In the genomic region with DNA sequence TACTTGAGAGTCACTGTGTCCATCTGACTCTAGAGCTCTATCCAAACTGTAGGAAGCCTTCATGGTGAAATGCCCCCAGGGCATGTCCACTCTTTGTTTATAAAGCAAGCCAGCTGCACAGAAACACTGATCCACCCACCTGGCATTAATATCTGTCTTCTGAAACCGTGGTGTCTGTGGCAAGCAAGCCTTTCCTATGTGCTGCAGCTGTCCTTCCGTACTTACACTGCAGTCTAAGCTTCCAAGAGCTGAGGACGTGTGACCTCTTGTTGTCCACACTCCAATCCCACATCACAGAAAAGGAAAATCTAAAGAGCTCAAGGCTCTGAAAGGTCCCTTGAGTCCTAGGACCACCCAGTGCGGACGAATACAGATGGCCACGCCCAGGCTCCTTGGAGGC, we compare ENCODE assay signal across 26 mouse cellular contexts. TPM values are rescaled to one million over a fixed set of nuclear protein-coding genes. Genes with fewer than 3 reads are reported as not detected.
DNase-seq lines count a peak whose midpoint lies in the region; ATAC-seq and TF ChIP-seq lines count a peak whose summit lies in the region.
"Had no signal": no experiment of that assay in that cellular context is flagged by ENCODE, and none has a peak within 500 bp of the region (broad histone marks: within the 10 kb centered on the region; RNA-seq: fewer than 3 reads in every experiment).

No protein-coding gene starts in this region.

- 0 out of 2 replicates have a peak overlapping the region, but pooled peaks have one; percentile 6 for H3K4me2 ChIP-seq in limb, embryonic 15.5 days
- H3K4me2 ChIP-seq: embryonic facial prominence, embryonic 12.5 days; heart, embryonic 11.5 days; hindbrain, embryonic 14.5 days had no signal

- TF ChIP-seq CTCF in heart, adult 2 months (IDR thresholded peaks at IDR 0.05) = no peak

- intact Hi-C loops in heart, adult 2 months (cut with DNase I) = no loop called here

- H3K9me3 ChIP-seq in embryonic facial prominence, embryonic 10.5 days = no peaks in the 10 kb centered on the region
- H3K9me3 ChIP-seq in limb, embryonic 15.5 days = no peaks in the 10 kb centered on the region
- H3K9me3 ChIP-seq: embryonic facial prominence, embryonic 12.5 days; embryonic facial prominence, embryonic 15.5 days had no signal

- DNase-seq in heart, adult 11 months = peak; percentile 37
- DNase-seq in heart, adult 2 months = no peak
- DNase-seq in 3T3-L1 (ENCODE audit: low read depth, low spot score) = peak; percentile 25
- peak; percentile 20 for DNase-seq in embryonic facial prominence, embryonic 10.5 days (ENCODE audit: low spot score)
- no peak for DNase-seq in urinary bladder, postnatal 25 days (ENCODE audit: low spot score)
- no peak for DNase-seq in cerebellum, adult 18-20 months
- DNase-seq: adrenal gland, adult 8-10 months; adrenal gland, postnatal 25 days; cerebellum, adult 11-12 months; cerebellum, adult 9-10 months; cerebellum, postnatal 14 days; forebrain, postnatal 0 days; gastrocnemius, postnatal 25 days had no signal

- no peak overlapping the region for H3K9ac ChIP-seq in heart, adult 2 months (ENCODE audit: low read depth, low read length)
- no peak overlapping the region for H3K9ac ChIP-seq in limb, embryonic 15.5 days
- H3K9ac ChIP-seq: embryonic facial prominence, embryonic 12.5 days; embryonic facial prominence, embryonic 15.5 days; forebrain, postnatal 0 days; hindbrain, embryonic 14.5 days had no signal

- TF ChIP-seq EP300 in heart, adult 2 months (IDR thresholded peaks at IDR 0.05; ENCODE audit: insufficient read depth, low read depth, low read length) = no peak

- WGBS in heart, adult 2 months = 70% methylated on average over 6 of the region's 6 CpGs
- WGBS in embryonic facial prominence, embryonic 10.5 days = 71% methylated on average over 6 of the region's 6 CpGs
- WGBS in limb, embryonic 15.5 days = 57% methylated on average over 6 of the region's 6 CpGs

- no peak overlapping the region for H3K4me3 ChIP-seq in heart, adult 2 months
- no peak overlapping the region for H3K4me3 ChIP-seq in embryonic facial prominence, embryonic 10.5 days
- no peak overlapping the region for H3K4me3 ChIP-seq in limb, embryonic 15.5 days
- H3K4me3 ChIP-seq: embryonic facial prominence, embryonic 12.5 days; embryonic facial prominence, embryonic 15.5 days had no signal

- H3K27ac ChIP-seq in heart, adult 2 months = no peak overlapping the region
- 0 out of 2 replicates have a peak overlapping the region, but pooled peaks have one; percentile 4 for H3K27ac ChIP-seq in embryonic facial prominence, embryonic 10.5 days (replicated peaks)
- no peak overlapping the region for H3K27ac ChIP-seq in limb, embryonic 15.5 days
- H3K27ac ChIP-seq: embryonic facial prominence, embryonic 12.5 days; embryonic facial prominence, embryonic 15.5 days; hindbrain, embryonic 14.5 days; hindbrain, postnatal 0 days had no signal

- H3K4me1 ChIP-seq in heart, adult 2 months (ENCODE audit: control insufficient read depth, insufficient read depth, low read length) = no peaks in the 10 kb centered on the region; the same call in 1 of the 2 replicates
- H3K4me1 ChIP-seq in embryonic facial prominence, embryonic 10.5 days = peaks cover 44% of the 10 kb centered on the region
- H3K4me1 ChIP-seq in limb, embryonic 15.5 days = peaks cover 25% of the 10 kb centered on the region

- no peaks in the 10 kb centered on the region for H3K36me3 ChIP-seq in heart, adult 2 months (ENCODE audit: control insufficient read depth, insufficient read depth, low read length)
- H3K36me3 ChIP-seq in embryonic facial prominence, embryonic 10.5 days (replicated peaks) = no peaks in the 10 kb centered on the region
- no peaks in the 10 kb centered on the region for H3K36me3 ChIP-seq in limb, embryonic 15.5 days
- H3K36me3 ChIP-seq: embryonic facial prominence, embryonic 12.5 days; embryonic facial prominence, embryonic 15.5 days had no signal

- ATAC-seq in limb, embryonic 15.5 days (ENCODE audit: insufficient number of reproducible peaks, low FRiP score, low TSS enrichment, low read depth) = 0 out of 2 replicates have a peak, but pooled peaks have one; percentile 40
- ATAC-seq: activated CD4-positive, CD25-positive, alpha-beta regulatory T cell, adult 4 months; CD4-positive, CD25-positive, alpha-beta regulatory T cell, adult 4 months; forebrain, embryonic 14.5 days; forebrain, postnatal 0 days; hindbrain, postnatal 0 days; inflammation-experienced regulatory T-cells, adult 6 months; intestine, embryonic 16.5 days had no signal

- no peak for TF ChIP-seq POLR2A in heart, adult 2 months (IDR thresholded peaks at IDR 0.05; ENCODE audit: insufficient read depth, low read depth, low read length)

- no peaks in the 10 kb centered on the region for H3K27me3 ChIP-seq in heart, adult 2 months (ENCODE audit: control insufficient read depth, insufficient read depth, low read length)
- no peaks in the 10 kb centered on the region for H3K27me3 ChIP-seq in embryonic facial prominence, embryonic 10.5 days (replicated peaks; ENCODE audit: low read depth, poor library complexity, severe bottlenecking)
- H3K27me3 ChIP-seq in limb, embryonic 15.5 days = no peaks in the 10 kb centered on the region
- H3K27me3 ChIP-seq: embryonic facial prominence, embryonic 12.5 days; embryonic facial prominence, embryonic 15.5 days had no signal

- H3K79me2 ChIP-seq in heart, adult 2 months (replicated peaks; ENCODE audit: control insufficient read depth, insufficient read depth, low read length) = no peaks in the 10 kb centered on the region

RNA-seq across cellular contexts. Expression of a gene that starts 32.4 kb away (rescaled TPM):
- under 1 TPM in 1 of 2 experiments, not detected in 1; 0.05 TPM for total RNA-seq in heart, adult 2 months (2021)
- 0.02 and 0.03 TPM in 2 replicates for polyA plus RNA-seq in heart, adult 2 months (2012; rRNA removed)
- 300 and 318 TPM in 2 replicates for polyA plus RNA-seq in embryonic facial prominence, embryonic 10.5 days (2016; fragmentation: Nextera tagmentation; extraction: Ambion mirVana)
- 59.0 and 68.9 TPM in 2 replicates for polyA plus RNA-seq in limb, embryonic 15.5 days (2015; fragmentation: Nextera tagmentation; extraction: Ambion mirVana)
- total RNA-seq: hematopoietic stem cell, adult 5-6 weeks; MEL had no signal
- polyA plus RNA-seq: inflammation-experienced regulatory T-cells, adult 6 months had no signal

Comparison
In these comparisons a context has a peak if more than half of its experiments do, and no peak if none do; other contexts are left out.
1. DNase-seq: peak in heart, adult 11 months (single experiment), 3T3-L1 (single experiment) and embryonic facial prominence, embryonic 10.5 days (single experiment); none in heart, adult 2 months (0 of 2), urinary bladder, postnatal 25 days (single experiment) and cerebellum, adult 18-20 months (0 of 2).
2. RNA of a gene that starts 32.4 kb away (polyA plus RNA-seq): 300 to 318 TPM in embryonic facial prominence, embryonic 10.5 days and 59.0 to 68.9 TPM in limb, embryonic 15.5 days; 0.02 to 0.03 TPM in heart, adult 2 months; every median in the first group is over 10 times any median in the second.